Mouse (Mus musculus): Measurements from ENCODE around the gene Gjb5. TPM values are rescaled to one million over a fixed set of nuclear protein-coding genes. Genes with fewer than 3 reads are reported as not detected.

The Gjb5 gene
- total RNA-seq (2021) (under 1 TPM; 0.17 to 0.73 TPM), polyA plus RNA-seq (2012; rRNA removed) (0.27 and 0.34 TPM in 2 replicates)
- long read RNA-seq, partial matches to known transcripts = 0 of 1 reads
- long read RNA-seq, other reads (novel, unspliced or antisense) = 0 of 1 reads

GRCm38 (mm10) chr4:127358018-127358417 is at the start of gene Gjb5:
Gene Gjb5 (minus strand): TSS chr4:127358181.
- no peak for DNase-seq

- no peak for DNase-seq
These were observed 44.6 kb upstream of the Gjb5 start for GRCm38 (mm10) chr4:127402614-127403013.

GRCm38 (mm10) chr4:127402166-127402565 is 44.2 kb upstream of the Gjb5 start:
- DNase-seq = no peak

- DNase-seq = no peak
These were observed 42.5 kb upstream of the Gjb5 start for GRCm38 (mm10) chr4:127400165-127401145.

GRCm38 (mm10) chr4:127395591-127395990 is 37.6 kb upstream of the Gjb5 start:
- DNase-seq = peak; percentile 35

GRCm38 (mm10) chr4:127389645-127390044 is 31.7 kb upstream of the Gjb5 start:
- DNase-seq = no peak

GRCm38 (mm10) chr4:127377344-127377743 is 19.4 kb upstream of the Gjb5 start:
- no peak for DNase-seq

GRCm38 (mm10) chr4:127375541-127376177 is 17.7 kb upstream of the Gjb5 start:
- no peak for DNase-seq

- DNase-seq = no peak
These were observed 16.7 kb upstream of the Gjb5 start for GRCm38 (mm10) chr4:127374645-127375044.

GRCm38 (mm10) chr4:127373491-127373890 is 15.5 kb upstream of the Gjb5 start:
- DNase-seq = peak; percentile 69

- peak; percentile 38 for DNase-seq
These were observed 13.6 kb upstream of the Gjb5 start for GRCm38 (mm10) chr4:127371546-127371945.

GRCm38 (mm10) chr4:127370447-127370846 is 12.5 kb upstream of the Gjb5 start:
- no peak for DNase-seq

GRCm38 (mm10) chr4:127368379-127368973 is 10.5 kb upstream of the Gjb5 start:
- DNase-seq = peak; percentile 69

GRCm38 (mm10) chr4:127365834-127366233 is 7.9 kb upstream of the Gjb5 start:
- DNase-seq = no peak

GRCm38 (mm10) chr4:127365433-127365832 is 7.5 kb upstream of the Gjb5 start:
- no peak for DNase-seq

GRCm38 (mm10) chr4:127364431-127364830 is 6.5 kb upstream of the Gjb5 start:
- no peak for DNase-seq

- DNase-seq = no peak
These were observed 5.3 kb upstream of the Gjb5 start for GRCm38 (mm10) chr4:127363331-127363730.

GRCm38 (mm10) chr4:127362520-127362919 is 4.5 kb upstream of the Gjb5 start:
- no peak for DNase-seq

GRCm38 (mm10) chr4:127354506-127355485 is 3.2 kb downstream of the Gjb5 start:
- peak; percentile 62 for DNase-seq

- no peak for DNase-seq
These were observed 4.0 kb downstream of the Gjb5 start, which contains the start of gene Gjb4 for GRCm38 (mm10) chr4:127353951-127354438. Gene Gjb4 (minus strand): TSS chr4:127354081.

- peak; percentile 31 for DNase-seq
These were observed 5.4 kb downstream of the Gjb5 start for GRCm38 (mm10) chr4:127352594-127352993.

Measured in adrenal gland, adult 2 months (tissue).